Mouse (Mus musculus) T-helper 17 cell (primary cell): Measurements from ENCODE around the gene Hsd17b6.
"Not testable (repeated sequence)": the region's sequence is repeated elsewhere in the genome, so short reads cannot be mapped to it uniquely, and the experiment has no call there.

ENCODE experiments used
- in situ Hi-C, 2 experiments: fragments of 300-600 bp; cut with MboI, MseI; formaldehyde crosslinking; loops; 1 replicate in 1 of 2; 2 replicates in 1 of 2; pipeline ENCODE4 v1.15.1; 2025; ENCODE audit warnings: high pct_unique_total_duplicates in 2 of 2

Gene Hsd17b6

DNA sequence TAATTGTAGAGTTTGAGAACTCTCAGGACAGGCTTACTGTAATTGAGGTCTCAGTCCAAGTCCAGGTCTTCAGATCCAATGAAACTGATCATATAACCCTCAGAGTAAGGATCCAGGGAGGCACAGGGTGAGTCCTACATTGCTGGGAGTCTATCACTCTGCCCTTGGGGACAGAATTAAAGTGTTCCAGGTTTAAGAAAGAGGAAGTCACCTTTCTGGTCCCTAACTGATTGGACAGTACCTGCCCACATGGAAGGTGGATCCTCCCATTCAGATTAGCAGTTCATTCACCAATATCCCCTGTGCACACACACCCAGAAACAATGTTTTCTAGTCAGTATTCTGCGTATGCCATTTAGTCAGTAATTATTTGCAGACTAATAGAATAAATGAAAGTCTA is at the start of gene Hsd17b6:
Gene Hsd17b6, minus strand, starts transcription at position 166 of the 400 bp plus-strand sequence.
- in situ Hi-C loops: loop anchor here (5.0 kb wide), 2 partner anchors 45 to 50 kb away; no protein-coding TSS in a partner anchor

GRCm38 (mm10) chr10:128053001-128053400 is 45.6 kb upstream of the Hsd17b6 start:
- in situ Hi-C loops: no loop called here

DNA sequence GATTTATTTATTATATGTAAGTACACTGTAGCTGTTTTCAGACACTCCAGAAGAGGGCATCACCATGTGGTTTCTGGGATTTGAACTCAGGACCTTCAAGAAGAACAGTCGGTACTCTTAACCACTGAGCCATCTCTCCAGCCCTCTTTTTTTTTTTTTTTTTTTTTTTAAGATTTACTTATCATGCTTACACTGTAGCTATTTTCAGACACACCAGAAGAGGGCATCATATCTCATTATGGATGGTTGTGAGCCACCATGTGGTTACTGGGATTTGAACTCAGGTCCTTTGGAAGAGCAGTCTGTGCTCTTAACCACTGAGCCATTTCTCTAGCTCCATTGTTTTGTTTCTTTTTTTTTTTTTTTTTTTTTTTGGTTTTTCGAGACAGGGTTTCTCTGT is 44.7 kb upstream of the Hsd17b6 start:
- in situ Hi-C loops: not testable (repeated sequence)

DNA sequence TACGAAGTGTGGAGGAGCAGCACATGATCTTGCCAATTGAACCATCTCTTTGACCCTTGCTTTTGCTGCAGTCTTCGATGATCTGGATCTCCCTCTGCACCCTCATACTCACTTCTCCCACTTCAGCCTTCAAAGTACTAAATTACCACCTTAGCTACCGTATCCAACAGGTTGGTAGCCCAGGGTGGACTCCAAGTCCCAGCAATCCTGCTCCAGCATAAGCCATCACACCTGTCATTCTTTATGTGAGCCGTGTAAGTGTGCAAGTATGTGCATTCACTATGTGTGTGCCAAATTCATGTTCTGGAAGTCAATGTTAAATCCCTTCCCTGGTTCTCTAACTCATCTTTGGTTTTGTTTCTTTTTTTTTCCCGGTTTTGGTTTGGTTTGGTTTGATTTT is 44.2 kb upstream of the Hsd17b6 start:
- in situ Hi-C loops: no loop called here

DNA sequence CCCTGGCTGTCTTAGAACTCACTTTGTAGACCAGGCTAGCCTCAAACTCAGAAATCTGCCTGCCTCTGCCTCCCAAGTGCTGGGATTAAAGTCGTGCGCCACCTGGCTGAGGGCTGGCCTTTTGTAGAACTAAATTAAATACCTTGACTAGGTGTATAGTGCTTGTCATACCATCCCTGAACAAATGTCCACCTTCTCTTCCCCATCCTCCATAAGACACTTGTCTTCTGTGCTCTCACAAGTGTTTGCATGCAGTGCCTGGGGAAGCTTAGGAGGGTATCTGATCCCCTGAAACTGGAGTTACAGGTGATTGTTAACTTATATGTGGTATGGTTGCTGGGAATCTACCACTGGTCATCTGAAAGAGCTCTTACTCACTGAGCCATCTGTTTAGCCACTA is 42.9 kb upstream of the Hsd17b6 start:
- in situ Hi-C loops: no loop called here

- in situ Hi-C loops: no loop called here
Observed at GRCm38 (mm10) chr10:128049741-128050140, 42.3 kb upstream of the Hsd17b6 start.

DNA sequence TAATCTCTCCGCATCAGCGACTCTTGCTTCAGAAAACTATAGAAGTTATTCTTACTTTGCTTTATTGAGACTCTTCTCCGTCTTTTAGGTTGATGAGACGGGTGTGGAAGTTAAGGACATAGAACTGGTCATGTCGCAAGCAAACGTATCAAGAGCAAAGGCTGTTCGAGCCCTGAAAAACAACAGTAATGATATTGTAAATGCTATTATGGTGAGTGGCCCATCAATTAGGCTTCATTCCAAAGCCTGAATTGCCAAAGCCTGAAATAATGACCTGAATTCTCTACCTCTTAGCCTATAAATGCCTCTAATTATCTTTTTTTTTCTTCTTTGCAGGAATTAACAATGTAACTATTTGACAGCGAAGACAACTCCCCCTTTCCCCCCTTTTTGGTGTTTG is 40.7 kb upstream of the Hsd17b6 start:
- in situ Hi-C loops: no loop called here

DNA sequence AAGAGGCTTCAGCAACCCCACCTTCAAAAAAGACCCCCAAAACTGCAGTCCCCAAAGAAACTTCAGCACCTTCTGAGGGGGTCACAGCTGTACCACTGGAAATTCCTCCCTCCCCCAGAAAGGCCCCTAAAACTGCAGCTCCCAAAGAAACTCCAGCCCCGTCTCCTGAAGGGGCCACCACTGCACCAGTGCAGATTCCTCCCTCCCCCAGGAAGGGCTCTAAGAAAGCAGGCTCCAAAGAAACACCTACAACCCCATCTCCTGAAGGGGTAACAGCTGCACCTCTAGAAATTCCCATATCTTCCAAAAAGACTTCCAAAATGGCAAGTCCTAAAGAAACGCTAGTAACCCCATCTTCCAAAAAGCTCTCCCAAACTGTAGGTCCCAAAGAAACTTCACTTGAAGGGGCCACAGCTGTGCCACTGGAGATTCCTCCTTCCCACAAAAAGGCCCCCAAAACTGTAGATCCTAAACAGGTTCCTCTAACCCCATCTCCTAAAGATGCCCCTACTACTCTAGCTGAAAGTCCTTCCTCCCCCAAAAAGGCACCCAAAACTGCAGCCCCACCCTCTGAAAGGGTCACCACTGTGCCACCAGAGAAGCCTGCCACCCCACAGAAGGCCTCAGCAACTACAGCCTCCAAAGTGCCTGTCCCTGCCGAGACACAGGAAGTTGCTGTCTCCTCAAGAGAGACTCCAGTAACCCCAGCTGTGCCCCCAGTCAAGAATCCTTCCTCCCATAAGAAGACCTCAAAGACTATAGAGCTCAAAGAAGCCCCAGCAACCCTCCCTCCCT is 35.8 kb upstream of the Hsd17b6 start:
- in situ Hi-C loops: no loop called here

GRCm38 (mm10) chr10:128042466-128042865 is 35.1 kb upstream of the Hsd17b6 start:
- in situ Hi-C loops: no loop called here

DNA sequence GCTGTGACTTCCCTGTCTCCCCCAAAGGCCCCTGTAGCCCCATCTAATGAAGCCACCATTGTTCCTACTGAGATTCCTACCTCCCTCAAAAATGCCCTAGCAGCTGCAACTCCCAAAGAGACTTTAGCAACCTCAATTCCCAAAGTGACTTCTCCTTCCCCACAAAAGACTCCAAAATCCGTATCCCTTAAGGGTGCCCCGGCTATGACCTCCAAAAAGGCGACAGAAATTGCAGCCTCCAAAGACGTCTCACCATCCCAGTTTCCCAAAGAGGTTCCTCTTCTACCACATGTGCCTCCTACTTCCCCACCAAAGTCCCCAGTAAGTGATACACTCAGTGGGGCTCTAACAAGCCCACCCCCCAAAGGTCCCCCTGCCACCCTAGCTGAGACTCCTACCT is 34.2 kb upstream of the Hsd17b6 start:
- in situ Hi-C loops: no loop called here

DNA sequence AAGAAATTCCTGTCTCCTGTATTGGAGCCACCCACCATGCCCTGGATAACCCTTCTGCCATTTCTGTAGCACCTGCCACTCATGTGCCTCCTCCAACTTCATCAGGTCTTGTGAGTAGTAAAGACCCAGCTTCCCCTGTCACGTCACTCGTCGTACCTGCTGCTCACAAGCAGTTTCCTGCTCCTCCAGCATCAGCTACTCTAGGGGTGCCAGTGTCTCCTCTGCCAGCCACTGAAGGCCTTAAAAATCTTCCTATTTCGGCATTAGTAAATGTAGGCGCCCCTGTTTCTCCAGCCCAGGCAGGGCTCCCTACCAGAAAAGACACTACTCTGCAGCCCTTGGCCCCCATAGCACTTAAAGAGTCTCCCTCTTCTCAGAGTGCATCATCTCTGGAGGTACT is 32.9 kb upstream of the Hsd17b6 start:
- in situ Hi-C loops: no loop called here

- in situ Hi-C loops: no loop called here
Observed at GRCm38 (mm10) chr10:128039858-128040257, 32.4 kb upstream of the Hsd17b6 start.

GRCm38 (mm10) chr10:128039167-128039566 is 31.8 kb upstream of the Hsd17b6 start:
- in situ Hi-C loops: no loop called here

- in situ Hi-C loops: no loop called here
Observed at GRCm38 (mm10) chr10:128037921-128038320, 30.5 kb upstream of the Hsd17b6 start.

- in situ Hi-C loops: no loop called here
Observed at GRCm38 (mm10) chr10:128036746-128037425, 29.5 kb upstream of the Hsd17b6 start.

GRCm38 (mm10) chr10:128030860-128031259 is 23.4 kb upstream of the Hsd17b6 start:
- in situ Hi-C loops: no loop called here

DNA sequence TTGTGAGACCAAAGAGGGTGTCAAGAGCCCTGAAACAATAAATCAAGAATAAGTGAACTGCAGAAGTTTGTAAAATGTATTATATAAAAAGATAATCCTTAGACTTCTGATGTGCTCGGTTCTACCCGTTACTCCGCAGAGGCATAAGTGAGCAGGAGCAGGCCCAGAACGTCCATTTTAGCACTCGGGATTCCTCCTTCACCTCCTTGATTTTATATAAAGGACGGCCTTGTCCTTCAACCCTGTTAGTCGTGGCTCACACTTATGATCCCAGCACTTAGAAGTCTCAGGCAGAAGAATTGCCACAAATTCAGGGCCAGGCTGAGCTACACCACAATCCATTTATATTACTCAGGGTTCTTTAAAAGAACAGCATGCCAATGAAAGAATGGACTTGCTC is 22.5 kb upstream of the Hsd17b6 start:
- in situ Hi-C loops: no loop called here

DNA sequence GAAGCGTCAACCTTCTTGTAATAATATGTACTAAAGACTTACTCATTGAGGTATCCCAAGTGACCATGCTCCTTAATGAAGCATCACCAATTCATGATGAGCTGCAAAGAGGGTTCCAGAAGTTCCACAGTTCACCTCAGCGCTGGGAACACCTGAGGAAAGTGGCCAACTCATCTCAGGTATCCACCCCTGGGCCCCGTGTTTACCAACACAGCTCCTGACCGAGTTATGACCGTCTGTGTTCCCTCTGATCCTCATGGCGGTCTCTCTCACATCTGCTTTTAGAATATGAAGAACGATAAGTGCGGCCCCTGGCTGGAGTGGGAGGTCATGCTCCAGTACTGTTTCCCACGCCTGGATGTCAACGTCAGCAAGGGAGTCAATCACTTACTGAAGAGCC is 16.1 kb upstream of the Hsd17b6 start:
- in situ Hi-C loops: no loop called here

DNA sequence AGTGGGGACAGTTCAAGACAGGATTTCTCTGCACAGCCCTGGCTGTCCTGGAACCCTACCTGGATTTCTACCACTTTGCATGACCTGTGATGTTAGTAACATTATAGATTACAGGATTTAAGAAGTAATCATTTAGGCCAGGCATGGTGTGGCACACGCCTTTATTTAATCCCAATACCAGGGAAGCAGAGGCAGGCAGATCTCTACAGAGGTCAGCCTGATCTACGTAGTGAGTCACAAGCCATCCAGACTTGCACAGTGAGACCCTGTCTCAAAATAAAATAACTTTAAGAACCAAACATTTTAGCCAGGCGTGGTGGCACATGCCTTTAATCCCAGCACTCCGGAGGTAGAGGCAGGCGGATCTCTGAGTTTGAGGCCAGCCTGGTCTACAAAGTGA is 14.8 kb upstream of the Hsd17b6 start:
- in situ Hi-C loops: no loop called here

GRCm38 (mm10) chr10:128015068-128015934 is 7.9 kb upstream of the Hsd17b6 start, which contains the start of gene Prim1:
Prim1 (plus strand) TSS chr10:128015168.
- in situ Hi-C loops: no loop called here

- in situ Hi-C loops: loop anchor here (5.0 kb wide), 2 partner anchors 47 to 52 kb away; no protein-coding TSS in a partner anchor
Observed at GRCm38 (mm10) chr10:128009735-128010134, 2.3 kb upstream of the Hsd17b6 start.
